Mouse (Mus musculus) gastrocnemius, postnatal 10 days (tissue): ENCODE measurements at regions not wholly inside any gene's neighbourhood (a gene's known extent, or its start where the extent isn't known, plus 50 kb on each side); places are given as distances from the start of the nearest gene placed in this dataset.

Experiments
- DNase-seq: peaks from one replicate; pipeline ENCODE4 v3.0.0; 2021; ENCODE audit warnings: mixed read lengths

DNA sequence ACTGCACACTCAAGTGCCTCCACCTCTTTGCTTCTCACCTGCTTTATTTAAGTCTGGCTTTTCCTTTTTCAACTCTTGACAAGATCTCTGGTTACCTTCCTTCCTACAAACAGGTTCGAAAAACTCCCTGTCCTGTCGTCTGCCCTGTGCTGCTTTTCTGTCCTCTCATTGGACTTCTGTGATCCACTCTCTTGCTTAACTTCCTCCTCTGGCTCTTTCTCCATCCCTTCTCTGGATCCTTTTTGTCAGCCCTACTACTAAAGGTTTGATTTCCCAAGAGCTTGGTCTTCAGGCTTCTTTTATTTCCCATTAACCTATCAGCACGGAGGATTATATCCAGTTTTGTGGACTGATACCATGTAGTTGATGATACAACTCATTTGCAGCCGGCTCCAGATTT is 149.8 kb downstream of the Satb1 start:
- DNase-seq, result no peak

DNA sequence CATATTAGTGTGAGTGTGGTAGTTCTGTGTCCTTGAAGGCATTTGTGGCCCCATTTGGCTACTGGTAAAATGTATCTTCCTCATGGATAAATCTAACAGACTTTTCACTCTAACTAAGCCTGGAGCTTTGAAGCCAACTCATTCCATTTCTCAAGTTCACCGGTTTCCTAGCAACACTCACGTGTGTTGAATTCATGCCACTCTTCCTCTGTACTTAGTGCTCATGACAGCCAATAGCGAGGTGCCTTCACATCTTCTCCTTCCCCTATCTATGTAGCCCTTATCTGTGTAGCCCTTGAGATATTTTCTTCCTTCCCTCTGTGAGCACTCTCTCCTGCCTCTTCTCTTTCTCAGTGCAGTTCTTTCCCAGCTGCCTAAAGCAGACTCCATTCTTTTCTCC is 150.7 kb downstream of the Satb1 start:
- DNase-seq, result no peak

DNA sequence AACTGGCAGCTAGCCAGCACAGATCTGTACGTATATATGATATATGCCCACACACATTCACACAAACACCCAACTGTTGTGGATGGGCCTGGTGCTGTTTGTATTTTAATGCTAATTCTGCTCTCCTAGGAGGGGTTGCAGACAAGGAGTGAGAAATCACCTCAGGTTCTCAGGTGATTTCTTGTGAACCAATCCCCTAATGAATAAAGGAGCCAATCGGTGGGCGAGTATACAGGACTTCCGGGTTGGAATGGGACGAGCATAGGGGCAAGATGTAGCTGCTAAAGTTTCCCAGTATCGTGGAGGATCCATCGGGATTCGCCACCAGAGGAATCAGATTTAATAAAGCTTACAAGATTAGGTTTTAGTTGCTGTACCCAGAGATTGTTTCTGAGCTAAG is 155.6 kb downstream of the Satb1 start:
- DNase-seq, result no peak

DNA sequence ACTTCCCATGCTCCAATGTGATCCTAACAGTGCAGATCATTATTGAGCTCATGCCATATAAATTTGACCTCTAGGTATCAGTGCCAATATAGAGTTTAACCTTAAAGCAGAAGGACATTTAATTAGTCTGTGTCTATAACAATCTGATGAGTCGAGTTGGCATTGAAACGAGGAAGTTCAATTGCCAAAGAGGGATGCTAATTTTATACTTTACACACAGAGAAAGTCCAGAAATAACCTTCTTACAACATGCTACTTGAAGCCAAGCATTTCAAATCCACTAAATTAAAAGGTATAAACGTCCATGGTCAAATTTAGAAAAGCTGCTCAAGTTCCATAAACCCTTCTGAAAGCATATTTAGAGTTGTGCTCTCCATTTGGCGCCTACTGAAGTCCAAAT is 174.7 kb downstream of the Satb1 start:
- no peak for DNase-seq

DNA sequence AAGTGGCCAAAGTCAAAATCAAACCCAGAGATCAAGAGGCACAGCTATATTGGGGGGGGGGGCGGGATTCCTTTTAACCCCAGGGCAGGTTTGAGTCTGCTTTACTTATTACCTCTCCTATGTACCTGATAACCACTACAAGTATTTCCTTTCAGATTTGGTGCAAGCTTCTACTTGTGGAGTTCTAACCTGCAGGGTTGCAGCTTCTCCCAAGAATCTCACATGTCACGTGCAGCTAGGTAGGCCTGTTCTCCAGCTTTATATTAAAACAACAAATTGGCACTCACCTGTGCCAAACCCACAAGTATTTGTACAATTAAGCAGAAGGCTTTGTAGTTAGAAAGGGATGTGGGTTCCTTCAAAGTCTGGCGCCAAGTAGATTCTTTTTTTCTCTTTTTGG is 179.2 kb downstream of the Satb1 start:
- DNase-seq, result no peak

- no peak for DNase-seq
These were observed 181.2 kb downstream of the Satb1 start for GRCm38 (mm10) chr17:51651880-51652279.

- no peak for DNase-seq
These were observed 183.8 kb downstream of the Satb1 start for GRCm38 (mm10) chr17:51649213-51649815.

GRCm38 (mm10) chr17:51646416-51646815 is 186.7 kb downstream of the Satb1 start:
- DNase-seq, result no peak

DNA sequence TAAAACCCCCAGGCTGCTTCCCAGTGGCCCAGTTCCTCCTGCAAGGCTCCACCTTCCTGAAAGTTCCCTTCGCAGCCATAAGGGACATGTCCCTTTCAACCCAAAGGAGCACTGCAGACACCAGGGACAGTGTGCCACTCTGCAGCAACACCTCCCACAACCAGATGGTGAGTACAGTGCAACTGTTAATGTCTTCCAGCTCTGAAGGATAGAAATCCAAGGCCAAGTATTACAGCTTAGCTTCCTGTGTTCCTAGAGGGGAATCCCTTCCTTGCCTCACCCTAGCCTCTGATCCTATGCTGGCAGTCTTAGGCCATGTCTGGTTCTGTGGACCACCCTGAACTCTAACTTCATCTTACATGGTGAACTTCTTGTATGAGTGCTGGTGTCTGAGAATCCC is 187.2 kb downstream of the Satb1 start:
- no peak for DNase-seq

- no peak for DNase-seq
These were observed 190.4 kb downstream of the Satb1 start for GRCm38 (mm10) chr17:51642682-51643081.

GRCm38 (mm10) chr17:51635913-51636312 is 197.2 kb downstream of the Satb1 start:
- DNase-seq, result no peak

GRCm38 (mm10) chr17:51631574-51631973 is 201.5 kb downstream of the Satb1 start:
- no peak for DNase-seq

- DNase-seq, result no peak
These were observed 212.6 kb downstream of the Satb1 start for GRCm38 (mm10) chr17:51620528-51620927.

DNA sequence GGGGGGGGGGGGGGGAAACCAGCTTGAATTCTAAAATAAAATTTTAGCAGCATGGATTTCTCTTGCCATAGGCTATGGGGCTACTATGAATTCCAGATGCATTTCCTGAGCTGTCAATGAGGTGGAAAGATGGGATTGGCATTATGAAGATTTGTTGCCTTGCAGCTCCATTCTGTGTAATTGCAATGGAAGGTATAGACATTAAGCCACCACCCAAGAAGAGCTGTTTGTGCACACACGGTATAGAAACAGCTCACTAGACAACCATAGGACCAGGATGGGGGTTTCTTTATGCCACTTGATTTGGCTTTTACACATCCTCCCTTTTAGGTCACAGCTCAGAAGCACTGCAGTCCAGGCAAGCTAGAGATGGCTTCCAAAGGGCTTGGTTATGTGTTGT is 247.8 kb downstream of the Satb1 start:
- DNase-seq, result no peak

DNA sequence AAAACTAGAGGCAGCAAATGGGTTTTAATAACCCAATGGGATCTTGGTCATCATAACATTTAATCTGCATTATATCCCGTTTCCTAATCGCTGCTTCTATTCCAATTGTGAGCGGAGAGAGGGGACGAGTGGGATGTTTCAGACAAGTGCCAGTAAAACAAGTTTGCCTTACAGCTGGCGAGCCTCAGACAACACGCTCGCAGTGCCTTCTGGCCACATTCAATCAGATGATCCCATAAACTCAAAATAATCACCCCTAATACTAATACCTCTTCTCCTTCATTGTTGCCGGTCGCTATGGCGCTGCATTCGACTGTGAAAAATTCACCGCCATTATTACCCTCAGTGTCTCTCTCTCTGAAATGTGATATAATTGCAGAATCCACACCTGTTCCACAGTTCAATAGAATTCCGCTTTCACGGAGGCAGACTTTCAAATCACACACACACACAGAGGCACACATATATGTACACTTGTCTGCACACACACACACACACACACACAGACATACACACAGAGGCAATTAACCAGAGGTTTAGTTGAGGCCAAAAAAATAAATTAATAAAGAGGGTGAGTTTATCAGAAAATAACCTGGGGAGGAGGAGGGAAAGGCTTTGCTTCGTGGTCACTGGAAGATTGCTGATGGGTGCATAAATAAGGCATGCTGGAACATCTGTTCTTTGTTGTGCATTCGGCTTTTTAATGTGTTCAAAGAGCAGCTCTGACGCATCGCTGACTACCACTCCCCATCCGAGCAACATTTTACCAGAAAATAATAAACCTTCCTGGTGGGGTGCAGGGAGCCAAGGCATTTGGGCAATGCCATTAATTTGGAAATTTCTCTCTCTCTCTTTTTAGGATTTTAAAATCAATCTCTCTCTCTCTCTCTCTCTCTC is 248.9 kb downstream of the Satb1 start:
- no peak for DNase-seq

GRCm38 (mm10) chr17:51583277-51583676 is 249.8 kb downstream of the Satb1 start:
- peak; percentile 48 for DNase-seq

GRCm38 (mm10) chr17:51555854-51556253 is 277.2 kb downstream of the Satb1 start:
- DNase-seq, result no peak

- no peak for DNase-seq
These were observed 278.6 kb downstream of the Satb1 start for GRCm38 (mm10) chr17:51554446-51554845.

DNA sequence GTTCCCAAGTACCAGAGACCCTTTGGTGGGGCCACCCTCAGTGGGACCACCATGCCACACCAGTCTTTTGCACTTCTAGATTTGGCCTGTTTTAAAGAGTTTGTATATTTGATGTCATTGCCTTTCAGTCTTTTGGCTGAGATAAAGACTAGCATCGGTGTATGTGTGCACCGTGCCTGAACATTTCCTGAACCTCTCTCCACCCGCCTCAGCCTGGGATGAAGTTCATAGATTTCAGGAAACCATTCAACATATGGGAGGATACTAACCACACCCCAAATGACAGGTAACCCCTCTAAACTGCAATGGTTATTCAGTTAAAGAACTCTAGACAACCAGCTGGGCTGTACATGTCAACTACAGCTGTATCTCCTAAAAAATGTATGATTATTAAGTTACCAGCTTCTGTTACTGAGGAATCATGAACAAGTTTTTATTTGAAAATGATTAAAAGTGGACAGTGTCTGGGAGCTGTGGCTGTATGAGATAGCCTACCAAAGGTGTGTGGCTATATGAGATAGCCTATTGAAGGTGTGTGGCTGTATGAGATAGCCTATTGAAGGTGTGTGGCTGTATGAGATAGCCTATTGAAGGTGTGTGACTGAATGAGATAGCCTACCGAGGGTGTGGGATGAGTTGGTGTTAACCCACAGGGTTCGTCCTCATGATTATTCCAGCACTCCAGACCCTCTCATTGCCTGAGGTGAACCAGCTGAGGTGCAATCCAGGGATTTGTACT is 280.6 kb downstream of the Satb1 start:
- no peak for DNase-seq

- DNase-seq, result peak; percentile 45
These were observed 286.1 kb downstream of the Satb1 start for GRCm38 (mm10) chr17:51546999-51547398.

DNA sequence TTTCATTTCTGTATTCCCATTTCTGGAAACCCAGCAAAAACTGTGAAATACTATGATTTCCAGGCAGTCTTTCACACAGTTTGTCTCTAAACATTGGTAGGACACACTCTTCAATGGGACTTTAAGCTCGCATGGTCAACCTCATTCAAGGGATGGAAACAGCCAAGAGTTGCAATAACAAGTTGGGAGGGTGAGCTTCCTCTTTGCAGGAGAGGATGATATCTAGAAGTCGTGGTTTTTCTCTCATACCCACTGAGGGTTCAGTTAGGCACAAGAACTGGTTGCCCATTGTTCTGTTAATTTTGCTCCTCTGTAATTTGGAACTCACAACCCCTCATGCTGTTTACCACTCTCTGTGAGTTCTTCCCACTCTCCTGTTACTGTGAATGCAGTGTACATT is 290.5 kb downstream of the Satb1 start:
- no peak for DNase-seq

GRCm38 (mm10) chr17:51534678-51535077 is 298.4 kb downstream of the Satb1 start:
- peak; percentile 25 for DNase-seq

GRCm38 (mm10) chr17:51534270-51534669 is 298.8 kb downstream of the Satb1 start:
- DNase-seq, result peak; percentile 24
